Mouse (Mus musculus): ENCODE results near the gene Depdc1b.

Depdc1b gene

DNA sequence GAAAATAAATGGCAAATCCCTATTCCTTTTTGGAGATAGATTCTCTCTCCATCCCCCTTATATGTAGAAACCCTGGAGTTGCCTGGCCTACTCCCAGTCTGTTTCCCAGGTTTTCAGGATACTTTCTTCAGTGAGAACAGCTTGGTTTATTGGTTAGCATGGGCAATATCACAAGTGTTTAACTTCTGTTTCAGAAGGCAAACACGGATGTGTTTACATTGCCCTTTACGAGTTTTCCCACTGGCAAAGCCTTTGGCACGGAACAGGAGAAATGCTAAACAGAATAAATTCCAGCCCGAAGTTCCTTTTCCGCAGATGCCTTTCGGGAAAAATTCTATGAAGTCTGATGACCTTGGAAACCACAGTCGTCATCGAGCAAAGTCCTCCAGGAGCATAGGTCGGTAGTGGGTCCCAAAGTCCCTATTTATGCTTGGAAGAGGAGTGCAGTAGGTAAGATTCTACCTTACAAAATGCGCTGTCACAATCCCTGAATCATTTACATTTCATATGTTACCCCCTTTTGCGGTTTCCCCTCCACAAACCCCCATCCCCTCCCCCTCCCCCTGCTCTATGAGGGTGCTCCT is 132.3 kb downstream of the Depdc1b start:
- peak; percentile 40 to 43 for DNase-seq

DNA sequence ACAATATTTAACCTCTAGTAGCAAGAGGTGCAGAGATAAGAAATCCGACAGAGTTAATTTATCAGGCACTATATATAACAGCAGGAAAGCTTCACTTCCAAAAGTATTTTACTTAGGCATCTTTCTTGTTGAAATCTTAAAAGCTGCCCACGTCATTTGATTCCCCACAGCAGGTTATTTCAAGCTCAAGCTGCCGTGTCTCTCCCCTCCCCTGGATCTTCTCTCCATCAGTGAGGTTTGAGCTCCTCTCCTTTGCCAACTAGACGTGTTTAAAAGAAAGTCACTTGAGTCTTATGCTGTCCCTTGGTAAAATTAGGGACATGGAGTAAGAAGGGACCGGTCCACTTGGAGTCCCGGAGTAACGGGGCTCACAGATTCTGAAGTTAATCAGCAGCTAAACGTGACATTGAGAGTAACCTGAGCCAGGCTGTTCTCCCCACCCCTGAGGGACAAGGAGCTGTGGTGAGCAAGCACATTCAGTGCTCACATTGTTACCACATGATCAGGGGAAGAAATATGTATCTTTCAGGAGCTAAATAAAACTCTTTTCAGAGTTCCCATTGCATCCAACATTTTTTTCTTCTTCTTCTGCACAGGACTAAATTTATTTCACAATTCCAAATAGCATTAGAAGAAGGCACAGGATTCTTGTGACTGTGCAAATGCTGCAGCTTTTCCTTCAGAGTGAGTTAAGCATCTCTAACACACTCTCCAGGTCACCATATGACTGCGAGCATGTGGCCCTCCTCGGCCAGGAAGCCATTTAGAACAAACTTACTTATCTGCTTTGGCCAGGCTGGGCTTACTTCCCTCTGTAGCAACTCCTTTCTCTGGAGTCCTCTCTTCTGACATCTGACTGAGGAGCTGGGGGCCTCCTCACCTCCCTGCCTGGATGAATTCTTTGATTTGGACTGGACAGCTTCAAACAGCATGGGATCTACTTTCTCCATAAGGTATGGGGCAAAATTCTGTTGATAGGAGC is 133.3 kb downstream of the Depdc1b start, which contains the start of gene Pde4d:
Pde4d (plus strand) TSS at position 833 of the 982 bp plus-strand sequence.
- DNase-seq: peak; percentile 55 to 76

DNA sequence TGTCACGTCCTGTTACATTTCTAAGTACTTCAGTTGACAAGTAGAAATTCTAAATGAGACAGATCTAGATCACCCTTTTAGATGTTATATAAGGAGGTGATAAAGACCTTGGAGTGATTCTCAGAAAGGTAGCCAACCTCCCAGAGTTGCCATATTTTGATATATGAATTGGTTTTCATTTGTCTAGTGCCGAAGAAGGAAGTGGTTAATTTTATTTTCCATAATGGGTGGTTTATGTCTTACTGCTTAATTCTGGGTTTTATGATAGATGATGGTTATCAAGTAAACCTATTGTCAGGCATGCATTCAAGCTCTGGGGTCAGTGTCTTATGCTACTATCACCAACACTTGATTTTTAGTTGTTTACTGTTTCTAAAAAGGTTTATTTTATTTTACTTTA is 135.0 kb downstream of the Depdc1b start:
- no peak for DNase-seq

- peak; percentile 51 to 64 for DNase-seq
Observed at GRCm38 (mm10) chr13:108453064-108453919, 137.2 kb downstream of the Depdc1b start.
